Mouse (Mus musculus): ENCODE measurements around the gene Gm20843. TPM values are rescaled to one million over a fixed set of nuclear protein-coding genes. Genes with fewer than 3 reads are reported as not detected.
"Not testable (repeated sequence)": the region's sequence is repeated elsewhere in the genome, so short reads cannot be mapped to it uniquely, and the experiment has no call there.

Gm20843 gene
- polyA plus RNA-seq (2012; rRNA removed), result not detected in 2 replicates

DNA sequence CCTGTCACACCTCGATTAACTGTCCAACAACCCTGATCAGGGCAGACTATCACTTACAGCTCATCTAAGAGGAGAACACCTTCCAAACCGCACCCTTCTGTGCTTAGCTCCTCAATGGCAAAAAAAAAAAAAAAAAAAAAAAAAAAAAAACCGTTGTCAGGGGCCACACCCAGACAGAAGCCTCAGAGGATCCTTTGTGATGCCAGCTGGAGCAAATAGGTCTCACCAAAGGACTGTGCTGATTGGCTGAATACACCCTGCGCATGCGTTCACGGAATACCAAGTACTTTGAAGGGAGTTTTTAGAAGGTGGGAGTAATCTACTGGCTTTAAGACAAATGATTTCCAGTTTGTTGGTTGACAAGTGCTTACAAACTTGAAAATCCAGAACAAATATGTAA is at the start of gene Gm20843:
Gene Gm20843 (minus strand): TSS at position 101 of the 400 bp plus-strand sequence.
- not testable (repeated sequence) for H3K27ac ChIP-seq (ENCODE audit: insufficient read depth, low read depth, low read length); DNase-seq; H3K27me3 ChIP-seq (replicated peaks; ENCODE audit: control insufficient read depth, insufficient read depth, low read length); H3K36me3 ChIP-seq (ENCODE audit: control insufficient read depth, insufficient read depth, low read length); H3K4me1 ChIP-seq (ENCODE audit: control insufficient read depth, insufficient read depth, low read length); H3K4me3 ChIP-seq (ENCODE audit: insufficient read depth, low read depth, low read length)
- no CpG with 5 or more reads among the region's 6 CpGs for WGBS
